17 mouse cellular contexts compared by ENCODE assay signal in genomic region chr2:92983273-92983620, GRCm38 (mm10).
DNase-seq lines count a peak whose midpoint lies in the region; ATAC-seq and TF ChIP-seq lines count a peak whose summit lies in the region.
"Had no signal": no experiment of that assay in that cellular context is flagged by ENCODE, and none has a peak within 500 bp of the region (broad histone marks: within the 10 kb centered on the region; RNA-seq: fewer than 3 reads in every experiment).

No protein-coding gene starts in this region.

- intact Hi-C loops in gastrocnemius, postnatal 36 days (cut with DNase I), result no loop called here

- no peak overlapping the region for H3K4me2 ChIP-seq in stomach, embryonic 15.5 days
- H3K4me2 ChIP-seq in stomach, postnatal 0 days (replicated peaks; ENCODE audit: low read depth), result no peak overlapping the region
- H3K4me2 ChIP-seq in embryonic facial prominence, embryonic 15.5 days (replicated peaks), result no peak overlapping the region
- H3K4me2 ChIP-seq in liver, embryonic 16.5 days (ENCODE audit: low read depth, low read length), result peak overlapping the region; percentile 40
- H3K4me2 ChIP-seq: forebrain, embryonic 15.5 days; midbrain, embryonic 13.5 days; neural tube, embryonic 12.5 days had no signal

- TF ChIP-seq CTCF in stomach, postnatal 0 days (IDR thresholded peaks at IDR 0.05; ENCODE audit: low read depth), result no peak

- H3K4me1 ChIP-seq in stomach, embryonic 15.5 days, result peaks cover 16% of the 10 kb centered on the region
- H3K4me1 ChIP-seq in stomach, postnatal 0 days (replicated peaks; ENCODE audit: control insufficient read depth, insufficient read depth), result 0 out of 2 replicates have a peak, but pooled peaks cover 2% of the 10 kb centered on the region
- H3K4me1 ChIP-seq in embryonic facial prominence, embryonic 15.5 days, result peaks cover 16% of the 10 kb centered on the region
- H3K4me1 ChIP-seq in liver, embryonic 16.5 days (ENCODE audit: control insufficient read depth, low read depth, low read length), result peaks cover 38% of the 10 kb centered on the region

- H3K27me3 ChIP-seq in stomach, embryonic 15.5 days (replicated peaks), result no peaks in the 10 kb centered on the region
- H3K27me3 ChIP-seq in stomach, postnatal 0 days (ENCODE audit: control insufficient read depth, insufficient read depth, low read length), result no peaks in the 10 kb centered on the region
- no peaks in the 10 kb centered on the region for H3K27me3 ChIP-seq in embryonic facial prominence, embryonic 15.5 days
- H3K27me3 ChIP-seq in liver, embryonic 16.5 days (ENCODE audit: control insufficient read depth, insufficient read depth, low read depth, low read length), result no peaks in the 10 kb centered on the region
- H3K27me3 ChIP-seq: forebrain, embryonic 15.5 days; midbrain, embryonic 13.5 days; neural tube, embryonic 12.5 days had no signal

- H3K36me3 ChIP-seq in stomach, embryonic 15.5 days, result peaks cover 27% of the 10 kb centered on the region
- H3K36me3 ChIP-seq in stomach, postnatal 0 days (ENCODE audit: control insufficient read depth, insufficient read depth, low read length), result peaks cover 3% of the 10 kb centered on the region; the same call in 1 of the 2 replicates
- peaks cover 38% of the 10 kb centered on the region for H3K36me3 ChIP-seq in embryonic facial prominence, embryonic 15.5 days
- no peaks in the 10 kb centered on the region for H3K36me3 ChIP-seq in liver, embryonic 16.5 days (ENCODE audit: control insufficient read depth, insufficient read depth)

- no peak for TF ChIP-seq EP300 in stomach, postnatal 0 days (optimal IDR thresholded peaks at IDR 0.05)

- no peak for DNase-seq in stomach, postnatal 0 days (ENCODE audit: low spot score)
- DNase-seq in yolk sac, embryonic 10.5 days (ENCODE audit: low spot score), result peak; percentile 56
- DNase-seq in gastrocnemius, postnatal 36 days, result no peak
- DNase-seq in right cerebral cortex, postnatal 10 days (ENCODE audit: low spot score in 2 of 2), result no peak
- no peak for DNase-seq in thymus, postnatal 4 days
- DNase-seq: cerebellum, postnatal 36 days; gastrocnemius, postnatal 10 days; heart, postnatal 36 days; kidney, adult 11 months; left cerebral cortex, postnatal 4 days; retina, postnatal 1 day had no signal

- no peaks in the 10 kb centered on the region for H3K9me3 ChIP-seq in stomach, embryonic 15.5 days
- H3K9me3 ChIP-seq in stomach, postnatal 0 days (ENCODE audit: control insufficient read depth, low read length), result no peaks in the 10 kb centered on the region
- no peaks in the 10 kb centered on the region for H3K9me3 ChIP-seq in embryonic facial prominence, embryonic 15.5 days (replicated peaks)
- H3K9me3 ChIP-seq in liver, embryonic 16.5 days (replicated peaks; ENCODE audit: control insufficient read depth, low read length), result no peaks in the 10 kb centered on the region
- H3K9me3 ChIP-seq: forebrain, embryonic 15.5 days; midbrain, embryonic 13.5 days; neural tube, embryonic 12.5 days had no signal

- H3K9ac ChIP-seq in stomach, embryonic 15.5 days, result no peak overlapping the region
- no peak overlapping the region for H3K9ac ChIP-seq in stomach, postnatal 0 days (ENCODE audit: low read length)
- no peak overlapping the region for H3K9ac ChIP-seq in embryonic facial prominence, embryonic 15.5 days
- H3K9ac ChIP-seq in liver, embryonic 16.5 days (ENCODE audit: low read depth, low read length), result 0 out of 2 replicates have a peak overlapping the region, but pooled peaks have one; percentile 20
- H3K9ac ChIP-seq: forebrain, embryonic 15.5 days; midbrain, embryonic 13.5 days; neural tube, embryonic 12.5 days had no signal

- 70% methylated on average over 4 of the region's 4 CpGs for WGBS in stomach, embryonic 15.5 days
- 78% methylated on average over 4 of the region's 4 CpGs for WGBS in stomach, postnatal 0 days
- 76% methylated on average over 4 of the region's 4 CpGs for WGBS in embryonic facial prominence, embryonic 15.5 days
- WGBS in liver, embryonic 16.5 days (ENCODE audit: insufficient replicate concordance), result 20% methylated on average over 4 of the region's 4 CpGs

- H3K27ac ChIP-seq in stomach, embryonic 15.5 days, result no peak overlapping the region
- no peak overlapping the region for H3K27ac ChIP-seq in stomach, postnatal 0 days (replicated peaks)
- peak overlapping the region; percentile 28; the same call in 1 of the 2 replicates for H3K27ac ChIP-seq in embryonic facial prominence, embryonic 15.5 days (replicated peaks)
- peak overlapping the region; percentile 65 for H3K27ac ChIP-seq in liver, embryonic 16.5 days (ENCODE audit: low read length)
- H3K27ac ChIP-seq: forebrain, embryonic 15.5 days; midbrain, embryonic 13.5 days; neural tube, embryonic 12.5 days had no signal

- no peak overlapping the region for H3K4me3 ChIP-seq in stomach, embryonic 15.5 days (replicated peaks)
- no peak overlapping the region for H3K4me3 ChIP-seq in stomach, postnatal 0 days (ENCODE audit: low read depth, low read length)
- no peak overlapping the region for H3K4me3 ChIP-seq in embryonic facial prominence, embryonic 15.5 days (replicated peaks)
- no peak overlapping the region for H3K4me3 ChIP-seq in liver, embryonic 16.5 days (ENCODE audit: low read depth, low read length)
- H3K4me3 ChIP-seq: forebrain, embryonic 15.5 days; midbrain, embryonic 13.5 days; neural tube, embryonic 12.5 days had no signal

- ATAC-seq in stomach, embryonic 15.5 days (ENCODE audit: insufficient read depth, low FRiP score, low read depth), result peak; percentile 61; the same call in 1 of the 2 replicates
- no peak for ATAC-seq in stomach, postnatal 0 days (ENCODE audit: low FRiP score, low TSS enrichment)
- no peak for ATAC-seq in embryonic facial prominence, embryonic 15.5 days (ENCODE audit: insufficient number of reproducible peaks, low FRiP score, low TSS enrichment, low read depth)
- peak; percentile 90 for ATAC-seq in liver, embryonic 16.5 days (ENCODE audit: low read depth)
- ATAC-seq: forebrain, embryonic 15.5 days; midbrain, embryonic 13.5 days had no signal

Comparison
In these comparisons a context has a peak if more than half of its experiments do, and no peak if none do; other contexts are left out.
1. ATAC-seq: peak in stomach, embryonic 15.5 days (single experiment) and liver, embryonic 16.5 days (single experiment); none in stomach, postnatal 0 days (single experiment) and embryonic facial prominence, embryonic 15.5 days (single experiment).
2. H3K27ac ChIP-seq: peak in embryonic facial prominence, embryonic 15.5 days (single experiment) and liver, embryonic 16.5 days (single experiment); none in stomach, embryonic 15.5 days (single experiment) and stomach, postnatal 0 days (single experiment).